Mouse (Mus musculus) forebrain, embryonic 14.5 days (tissue): ENCODE data around the gene Uck1. TPM values are rescaled to one million over a fixed set of nuclear protein-coding genes. Genes with fewer than 3 reads are reported as not detected.

Source experiments
- ATAC-seq: fragments of 200-750 bp; cut with Nextera tagmentation; 2 replicates; pipeline ENCODE4 v1.8.0; 2017; ENCODE audit warnings: mild to moderate bottlenecking, moderate library complexity
- DNase-seq: peaks from one replicate; pipeline ENCODE4 v3.0.0-alpha.2; 2015; ENCODE audit warnings: low spot score
- H3K27ac ChIP-seq: fragments of 300-500 bp; sonication (generic); 2 replicates; pipeline ENCODE4 v1.5.1; 2014; ENCODE audit warnings: low read depth, mild to moderate bottlenecking, control low read depth, low read length, moderate library complexity
- H3K27me3 ChIP-seq: fragments of 300-500 bp; sonication (generic); replicated peaks from 2 replicates; pipeline ENCODE4 v1.6.1; 2014; ENCODE audit warnings: low read length, control low read depth, mixed read lengths; ENCODE audit not compliant: control insufficient read depth, insufficient read depth
- H3K36me3 ChIP-seq: fragments of 300-500 bp; sonication (generic); 2 replicates; pipeline ENCODE4 v1.6.1; 2014; ENCODE audit warnings: low read length, control low read depth; ENCODE audit not compliant: control insufficient read depth, insufficient read depth
- H3K4me1 ChIP-seq: fragments of 300-500 bp; sonication (generic); 2 replicates; pipeline ENCODE4 v1.6.1; 2014; ENCODE audit warnings: antibody characterized with exemption, low read length, control low read depth; ENCODE audit not compliant: control insufficient read depth, insufficient read depth
- H3K4me2 ChIP-seq: fragments of 300-500 bp; sonication (generic); 2 replicates; pipeline ENCODE4 v1.6.1; 2014; ENCODE audit warnings: mild to moderate bottlenecking, control low read depth, low read length
- H3K4me3 ChIP-seq: fragments of 300-500 bp; sonication (generic); 2 replicates; pipeline ENCODE4 v1.5.1; 2014; ENCODE audit warnings: low read depth, low read length, control low read depth
- H3K9ac ChIP-seq: fragments of 300-500 bp; sonication (generic); 2 replicates; pipeline ENCODE4 v1.6.1; 2014; ENCODE audit warnings: mild to moderate bottlenecking, low read length, control low read depth, moderate library complexity
- H3K9me3 ChIP-seq: fragments of 300-500 bp; sonication (generic); replicated peaks from 2 replicates; pipeline ENCODE4 v1.6.1; 2016; ENCODE audit warnings: low read length, control low read depth, mixed read lengths; ENCODE audit not compliant: control insufficient read depth
- WGBS: fragments of 180-500 bp; shearing (Covaris S2); extraction: QIAGEN DNeasy Blood & Tissue Kit; methylation state at CpG from one replicate; pipeline ENCODE4 v1.1.7; 2014; 5-methylcytosine and 5-hydroxymethylcytosine counted together
- polyA plus RNA-seq: library from polyadenylated mRNA; unstranded; fragments of >200 nt; fragmentation: Nextera tagmentation; extraction: Ambion mirVana; gene quantifications from 2 replicates; pipeline ENCODE4 v1.2.1, GENCODE M21; 2014

Gene Uck1
- polyA plus RNA-seq, 1 experiment from 2014 or later, result 84.2 TPM

GRCm38 (mm10) chr2:32282727-32283126, 22.8 kb upstream of the Uck1 start:
- no peak overlapping the region for H3K27ac ChIP-seq
- H3K4me3 ChIP-seq, result no peak overlapping the region
- H3K4me2 ChIP-seq, result no peak overlapping the region
- DNase-seq, result peak; percentile 61
- ATAC-seq, result no peak
- no peaks in the 10 kb centered on the region for H3K27me3 ChIP-seq
- H3K4me1 ChIP-seq, result peaks cover 8% of the 10 kb centered on the region; the same call in 1 of the 2 replicates
- H3K9me3 ChIP-seq, result no peaks in the 10 kb centered on the region
- peaks cover 69% of the 10 kb centered on the region for H3K36me3 ChIP-seq
- 84% methylated on average over 1 of the region's 1 CpGs for WGBS
- H3K9ac ChIP-seq, result no peak overlapping the region

- Histone ChIP-seq H3K9ac (no peak overlapping the region), H3K4me1 (peaks cover 8% of the 10 kb centered on the region; the same call in 1 of the 2 replicates), H3K36me3 (peaks cover 72% of the 10 kb centered on the region), H3K4me2 (no peak overlapping the region), H3K9me3 (no peaks in the 10 kb centered on the region), H3K27ac (no peak overlapping the region), H3K4me3 (no peak overlapping the region), H3K27me3 (no peaks in the 10 kb centered on the region)
- 94% methylated on average over 2 of the region's 2 CpGs for WGBS
- DNase-seq (no peak), ATAC-seq (no peak)
Measured at GRCm38 (mm10) chr2:32282289-32282688, 22.3 kb upstream of the Uck1 start.

- H3K9ac ChIP-seq, result no peak overlapping the region
- H3K4me1 ChIP-seq, result no peaks in the 10 kb centered on the region
- H3K9me3 ChIP-seq, result no peaks in the 10 kb centered on the region
- ATAC-seq (no peak), DNase-seq (no peak)
- no peaks in the 10 kb centered on the region for H3K27me3 ChIP-seq
- no peak overlapping the region for H3K4me3 ChIP-seq
- H3K4me2 ChIP-seq, result no peak overlapping the region
- peaks cover 33% of the 10 kb centered on the region for H3K36me3 ChIP-seq
- H3K27ac ChIP-seq, result no peak overlapping the region
- 86% methylated on average over 3 of the region's 3 CpGs for WGBS
Measured at GRCm38 (mm10) chr2:32275823-32276222, 15.9 kb upstream of the Uck1 start.

- Histone ChIP-seq H3K4me2 (peak overlapping the region; percentile 74), H3K4me1 (peaks cover 6% of the 10 kb centered on the region; the same call in 1 of the 2 replicates), H3K27ac (no peak overlapping the region), H3K4me3 (peak overlapping the region; percentile 76; the same call in 1 of the 2 replicates), H3K9ac (no peak overlapping the region), H3K36me3 (peaks cover 27% of the 10 kb centered on the region), H3K27me3 (no peaks in the 10 kb centered on the region), H3K9me3 (no peaks in the 10 kb centered on the region)
- 27% methylated on average over 4 of the region's 4 CpGs for WGBS
- ATAC-seq (0 out of 2 replicates have a peak, but pooled peaks have one; percentile 13), DNase-seq (peak; percentile 46)
Measured at GRCm38 (mm10) chr2:32260635-32261034, 676 bp upstream of the Uck1 start.

- ATAC-seq (no peak), DNase-seq (no peak)
- Histone ChIP-seq H3K9me3 (no peaks in the 10 kb centered on the region), H3K4me2 (peak overlapping the region; percentile 74), H3K4me3 (peak overlapping the region; percentile 76), H3K4me1 (peaks cover 6% of the 10 kb centered on the region; the same call in 1 of the 2 replicates), H3K27me3 (no peaks in the 10 kb centered on the region), H3K27ac (no peak overlapping the region), H3K36me3 (peaks cover 37% of the 10 kb centered on the region), H3K9ac (peak overlapping the region; percentile 88)
- WGBS, result 67% methylated on average over 6 of the region's 6 CpGs
Measured at GRCm38 (mm10) chr2:32258887-32259533, 949 bp downstream of the Uck1 start.

GRCm38 (mm10) chr2:32256273-32256672, 3.7 kb downstream of the Uck1 start:
- no peak overlapping the region for H3K9ac ChIP-seq
- H3K27me3 ChIP-seq, result no peaks in the 10 kb centered on the region
- H3K27ac ChIP-seq, result no peak overlapping the region
- no peak overlapping the region for H3K4me2 ChIP-seq
- no peak overlapping the region for H3K4me3 ChIP-seq
- 92% methylated on average over 11 of the region's 11 CpGs for WGBS
- H3K4me1 ChIP-seq, result peaks cover 6% of the 10 kb centered on the region; the same call in 1 of the 2 replicates
- no peak for ATAC-seq
- peaks cover 63% of the 10 kb centered on the region for H3K36me3 ChIP-seq
- no peaks in the 10 kb centered on the region for H3K9me3 ChIP-seq
- no peak for DNase-seq

- Histone ChIP-seq H3K36me3 (peaks cover 75% of the 10 kb centered on the region), H3K27me3 (no peaks in the 10 kb centered on the region), H3K4me1 (peaks cover 6% of the 10 kb centered on the region; the same call in 1 of the 2 replicates), H3K27ac (no peak overlapping the region), H3K9ac (no peak overlapping the region), H3K4me2 (no peak overlapping the region), H3K4me3 (no peak overlapping the region), H3K9me3 (no peaks in the 10 kb centered on the region)
- ATAC-seq, result no peak
- 91% methylated on average over 5 of the region's 5 CpGs for WGBS
- no peak for DNase-seq
Measured at GRCm38 (mm10) chr2:32254563-32254962, 5.4 kb downstream of the Uck1 start.

GRCm38 (mm10) chr2:32253352-32253751, 6.6 kb downstream of the Uck1 start:
- Histone ChIP-seq H3K4me1 (no peaks in the 10 kb centered on the region), H3K36me3 (peaks cover 84% of the 10 kb centered on the region), H3K4me2 (no peak overlapping the region), H3K27ac (no peak overlapping the region), H3K9ac (no peak overlapping the region), H3K27me3 (no peaks in the 10 kb centered on the region), H3K9me3 (no peaks in the 10 kb centered on the region), H3K4me3 (no peak overlapping the region)
- no peak for ATAC-seq
- WGBS, result 100% methylated on average over 1 of the region's 1 CpGs
- no peak for DNase-seq

GRCm38 (mm10) chr2:32252658-32253057, 7.3 kb downstream of the Uck1 start:
- H3K36me3 ChIP-seq, result peaks cover 85% of the 10 kb centered on the region
- ATAC-seq (no peak), DNase-seq (no peak)
- no peaks in the 10 kb centered on the region for H3K9me3 ChIP-seq
- no peaks in the 10 kb centered on the region for H3K4me1 ChIP-seq
- no peaks in the 10 kb centered on the region for H3K27me3 ChIP-seq
- no peak overlapping the region for H3K27ac ChIP-seq
- H3K9ac ChIP-seq, result no peak overlapping the region
- H3K4me2 ChIP-seq, result no peak overlapping the region
- whole genome bisulfite sequencing, result 93% methylated on average over 5 of the region's 5 CpGs
- no peak overlapping the region for H3K4me3 ChIP-seq
